Mouse (Mus musculus): ENCODE results near the gene Unc45a. TPM values are rescaled to one million over a fixed set of nuclear protein-coding genes. Genes with fewer than 3 reads are reported as not detected.
A peak's percentile ranks its signal among the peaks of the same experiment; 100 is the strongest.

Gene Unc45a
- polyA plus RNA-seq, 1 experiment from 2014 or later = 41.1 TPM

DNA sequence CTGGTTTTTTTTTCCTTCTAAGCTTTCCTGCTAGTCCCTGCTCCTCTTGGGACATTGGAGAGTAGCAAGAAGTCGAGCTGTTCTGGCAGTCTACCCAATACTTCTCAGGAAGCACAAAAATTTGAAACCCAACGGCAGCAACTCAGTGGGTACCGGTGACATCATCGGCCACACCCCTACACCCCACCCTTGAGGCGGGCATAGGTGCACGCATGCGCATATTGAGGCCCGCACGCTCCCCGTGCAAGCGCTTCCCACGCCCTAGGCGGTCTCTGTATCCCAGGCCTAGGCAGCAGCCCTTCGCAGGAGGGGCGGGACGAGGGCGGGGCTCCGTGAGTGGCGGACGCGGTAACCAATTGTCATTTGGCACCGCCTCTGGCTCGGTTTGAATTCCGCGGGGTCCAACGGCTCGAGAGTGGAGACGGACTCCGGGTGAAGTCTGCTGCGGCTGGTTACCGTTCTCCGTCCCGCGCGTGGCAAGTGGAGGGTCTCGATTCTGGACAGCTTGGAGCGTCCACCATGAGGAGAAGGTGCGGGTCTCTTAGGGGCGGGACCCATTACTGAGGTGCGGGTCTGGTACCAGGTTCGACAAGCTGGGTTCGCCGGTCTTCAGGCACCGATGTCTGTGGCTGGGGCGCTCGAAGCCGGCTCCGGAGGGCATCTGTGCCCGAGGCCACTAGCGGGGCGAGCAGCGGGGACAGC, 46.6 kb downstream of the Unc45a start, which contains the start of gene Prc1:
TSS of gene Prc1 (plus strand) at position 389 of the 702 bp plus-strand sequence.
- WGBS = under 1% methylated on average over 52 of the region's 52 CpGs
- Histone ChIP-seq H3K9me3 (replicated peaks) (no peaks in the 10 kb centered on the region), H3K27ac (peak within 1 kb of the TSS; percentile 91), H3K4me1 (peaks cover 31% of the 10 kb centered on the region), H3K27me3 (no peaks in the 10 kb centered on the region), H3K9ac (peak within 1 kb of the TSS; percentile 79), H3K4me2 (peak within 1 kb of the TSS; percentile 77), H3K4me3 (replicated peaks) (peak within 1 kb of the TSS; percentile 92), H3K36me3 (peaks cover 27% of the 10 kb centered on the region)
- ATAC-seq (replicated peaks; ENCODE audit: low FRiP score) = peak; percentile 99

DNA sequence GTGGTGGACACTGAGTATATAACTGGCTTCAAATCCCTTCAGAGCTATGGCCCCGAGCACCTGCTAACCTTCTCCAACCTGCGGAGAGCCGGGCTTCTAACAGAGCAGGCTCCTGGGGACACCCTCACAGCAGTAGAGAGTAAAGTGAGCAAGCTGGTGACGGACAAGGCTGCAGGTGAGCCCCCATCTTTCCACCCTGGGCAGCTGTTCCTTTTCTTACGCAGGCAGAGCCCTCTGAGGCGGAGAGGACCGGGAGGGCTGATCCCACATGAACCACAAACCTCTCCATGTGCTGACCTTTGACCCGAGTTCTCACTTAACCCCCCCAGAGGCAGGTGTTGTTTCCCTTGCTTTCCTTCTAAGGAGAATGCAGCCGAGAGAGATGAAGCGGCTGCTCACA, 53.1 kb downstream of the Unc45a start:
- 76% methylated on average over 10 of the region's 10 CpGs for WGBS
- H3K4me3 ChIP-seq (replicated peaks) = no peak overlapping the region
- H3K36me3 ChIP-seq = peaks cover 77% of the 10 kb centered on the region
- H3K4me1 ChIP-seq = no peaks in the 10 kb centered on the region
- no peak overlapping the region for H3K9ac ChIP-seq
- no peaks in the 10 kb centered on the region for H3K9me3 ChIP-seq (replicated peaks)
- no peak overlapping the region for H3K4me2 ChIP-seq
- H3K27me3 ChIP-seq = no peaks in the 10 kb centered on the region
- no peak for ATAC-seq (replicated peaks; ENCODE audit: low FRiP score)
- H3K27ac ChIP-seq = no peak overlapping the region

GRCm38 (mm10) chr7:80285725-80286124, 55.1 kb downstream of the Unc45a start:
- 91% methylated on average over 6 of the region's 6 CpGs for WGBS
- Histone ChIP-seq H3K9me3 (replicated peaks) (no peaks in the 10 kb centered on the region), H3K4me3 (replicated peaks) (no peak overlapping the region), H3K36me3 (peaks cover 87% of the 10 kb centered on the region), H3K27me3 (no peaks in the 10 kb centered on the region), H3K4me2 (no peak overlapping the region), H3K4me1 (no peaks in the 10 kb centered on the region), H3K9ac (no peak overlapping the region), H3K27ac (no peak overlapping the region)
- no peak for ATAC-seq (replicated peaks; ENCODE audit: low FRiP score)

DNA sequence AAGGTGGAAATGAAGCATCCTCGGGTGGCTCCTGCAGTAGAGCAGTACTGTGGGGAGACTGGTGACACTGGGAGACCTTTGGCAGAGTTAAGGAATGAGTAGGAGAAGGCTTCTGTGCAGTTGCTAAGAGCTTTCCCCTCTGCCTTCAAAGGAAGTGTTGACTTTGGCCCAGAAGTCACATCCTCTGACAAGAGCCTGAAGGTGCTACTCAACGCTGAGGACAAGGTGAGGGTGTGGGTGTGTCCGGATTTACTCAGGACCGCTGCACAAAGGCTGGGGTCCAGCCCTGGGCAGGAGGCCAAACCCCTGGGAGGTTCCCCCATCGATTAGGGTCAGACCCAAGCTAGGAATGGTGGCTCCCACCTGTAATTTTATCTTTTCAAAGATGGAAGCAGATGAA, 56.4 kb downstream of the Unc45a start:
- Histone ChIP-seq H3K4me2 (no peak overlapping the region), H3K27ac (no peak overlapping the region), H3K9me3 (replicated peaks) (no peaks in the 10 kb centered on the region), H3K36me3 (peaks cover 85% of the 10 kb centered on the region), H3K4me3 (replicated peaks) (no peak overlapping the region), H3K27me3 (no peaks in the 10 kb centered on the region), H3K9ac (no peak overlapping the region), H3K4me1 (no peaks in the 10 kb centered on the region)
- 91% methylated on average over 5 of the region's 5 CpGs for WGBS
- no peak for ATAC-seq (replicated peaks; ENCODE audit: low FRiP score)

- no peak overlapping the region for H3K4me2 ChIP-seq
- no peak overlapping the region for H3K27ac ChIP-seq
- H3K4me1 ChIP-seq = no peaks in the 10 kb centered on the region
- no peaks in the 10 kb centered on the region for H3K27me3 ChIP-seq
- ATAC-seq (replicated peaks; ENCODE audit: low FRiP score) = no peak
- H3K36me3 ChIP-seq = peaks cover 89% of the 10 kb centered on the region
- WGBS = 86% methylated on average over 3 of the region's 3 CpGs
- H3K9me3 ChIP-seq (replicated peaks) = no peaks in the 10 kb centered on the region
- H3K9ac ChIP-seq = no peak overlapping the region
- no peak overlapping the region for H3K4me3 ChIP-seq (replicated peaks)
These were observed 57.4 kb downstream of the Unc45a start for GRCm38 (mm10) chr7:80283226-80283918.

DNA sequence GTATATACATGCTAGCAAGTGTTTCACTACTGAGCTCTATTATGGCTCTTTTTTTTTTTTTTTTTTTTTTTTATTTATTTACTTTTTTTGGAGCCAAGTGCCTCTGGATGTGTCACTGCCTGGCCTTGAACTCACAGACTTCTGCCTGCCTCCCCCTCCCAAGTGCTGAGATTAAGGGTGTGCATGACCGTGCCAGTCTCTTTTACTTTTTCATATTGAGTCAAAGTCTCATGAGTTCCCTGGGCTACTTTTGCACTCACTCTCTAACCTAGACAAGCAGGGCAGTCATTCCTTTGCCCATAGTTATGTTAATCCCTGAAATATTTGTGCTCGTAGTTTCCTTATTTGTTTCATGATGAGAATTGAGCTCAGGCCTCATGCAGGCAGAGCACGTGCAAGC, 59.2 kb downstream of the Unc45a start:
- no peak overlapping the region for H3K4me3 ChIP-seq (replicated peaks)
- no peak for ATAC-seq (replicated peaks; ENCODE audit: low FRiP score)
- no peaks in the 10 kb centered on the region for H3K27me3 ChIP-seq
- H3K4me1 ChIP-seq = no peaks in the 10 kb centered on the region
- H3K27ac ChIP-seq = no peak overlapping the region
- no peak overlapping the region for H3K4me2 ChIP-seq
- no peaks in the 10 kb centered on the region for H3K9me3 ChIP-seq (replicated peaks)
- H3K9ac ChIP-seq = no peak overlapping the region
- WGBS = 89% methylated on average over 3 of the region's 3 CpGs
- peaks cover 89% of the 10 kb centered on the region for H3K36me3 ChIP-seq

DNA sequence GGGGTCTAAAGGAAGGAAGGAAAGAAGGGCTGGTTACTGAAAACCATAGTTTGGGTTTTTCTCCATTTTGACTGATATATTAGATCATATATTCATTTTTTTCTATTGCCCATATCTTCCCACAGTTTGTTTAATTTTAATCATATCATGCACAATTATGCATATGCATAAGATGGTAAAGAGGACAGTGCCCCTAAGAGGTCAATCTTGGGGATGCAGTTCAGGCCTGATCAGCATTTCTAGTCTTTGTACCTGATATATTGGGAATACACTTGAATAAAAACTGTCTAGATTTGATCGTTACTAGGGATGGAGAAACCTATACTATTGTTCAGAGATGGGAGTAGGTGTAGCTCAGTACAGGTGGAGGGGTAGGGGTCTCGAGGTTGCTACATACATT, 59.8 kb downstream of the Unc45a start:
- Histone ChIP-seq H3K4me3 (replicated peaks) (no peak overlapping the region), H3K9me3 (replicated peaks) (no peaks in the 10 kb centered on the region), H3K27me3 (no peaks in the 10 kb centered on the region), H3K36me3 (peaks cover 89% of the 10 kb centered on the region), H3K4me1 (no peaks in the 10 kb centered on the region), H3K4me2 (no peak overlapping the region), H3K27ac (no peak overlapping the region), H3K9ac (no peak overlapping the region)
- 88% methylated on average over 2 of the region's 2 CpGs for WGBS
- ATAC-seq (replicated peaks; ENCODE audit: low FRiP score) = no peak

- Histone ChIP-seq H3K9me3 (replicated peaks) (peaks cover 3% of the 10 kb centered on the region; the same call in 1 of the 2 replicates), H3K27ac (no peak overlapping the region), H3K9ac (no peak overlapping the region), H3K27me3 (no peaks in the 10 kb centered on the region), H3K36me3 (peaks cover 87% of the 10 kb centered on the region), H3K4me1 (no peaks in the 10 kb centered on the region), H3K4me2 (no peak overlapping the region), H3K4me3 (replicated peaks) (no peak overlapping the region)
- no peak for ATAC-seq (replicated peaks; ENCODE audit: low FRiP score)
- WGBS = 80% methylated on average over 10 of the region's 10 CpGs
These were observed 60.8 kb downstream of the Unc45a start for GRCm38 (mm10) chr7:80280032-80280431.

- H3K9me3 ChIP-seq (replicated peaks) = peaks cover 12% of the 10 kb centered on the region
- H3K9ac ChIP-seq = no peak overlapping the region
- WGBS = 94% methylated on average over 4 of the region's 4 CpGs
- no peak overlapping the region for H3K4me2 ChIP-seq
- no peak overlapping the region for H3K27ac ChIP-seq
- peaks cover 79% of the 10 kb centered on the region for H3K36me3 ChIP-seq
- H3K4me3 ChIP-seq (replicated peaks) = no peak overlapping the region
- H3K4me1 ChIP-seq = no peaks in the 10 kb centered on the region
- no peaks in the 10 kb centered on the region for H3K27me3 ChIP-seq
- no peak for ATAC-seq (replicated peaks; ENCODE audit: low FRiP score)
These were observed 64.4 kb downstream of the Unc45a start for GRCm38 (mm10) chr7:80276374-80276773.

Other genes with a start within 250 kb of the Unc45a start
- gene Idh2, start 225.6 kb downstream of the Unc45a start, polyA plus RNA-seq (2015; fragmentation: Nextera tagmentation; extraction: Ambion mirVana) = 633 and 674 TPM in 2 replicates
- gene Sema4b, start 154.2 kb downstream of the Unc45a start, polyA plus RNA-seq (2015; fragmentation: Nextera tagmentation; extraction: Ambion mirVana) = 17.1 and 21.9 TPM in 2 replicates
- 108 and 122 TPM in 2 replicates for gene Cib1, start 108.2 kb downstream of the Unc45a start, polyA plus RNA-seq (2015; fragmentation: Nextera tagmentation; extraction: Ambion mirVana)
- gene Gdpgp1, start 108.1 kb downstream of the Unc45a start, polyA plus RNA-seq (2015; fragmentation: Nextera tagmentation; extraction: Ambion mirVana) = 3.5 and 3.9 TPM in 2 replicates
- gene Ttll13, start 94.6 kb downstream of the Unc45a start, polyA plus RNA-seq (2015; fragmentation: Nextera tagmentation; extraction: Ambion mirVana) = 1.2 and 2.1 TPM in 2 replicates
- gene Ngrn, start 79.8 kb downstream of the Unc45a start, polyA plus RNA-seq (2015; fragmentation: Nextera tagmentation; extraction: Ambion mirVana) = 47.5 and 48.3 TPM in 2 replicates
- gene Vps33b, start 71.4 kb downstream of the Unc45a start, polyA plus RNA-seq (2015; fragmentation: Nextera tagmentation; extraction: Ambion mirVana) = 14.6 and 15.4 TPM in 2 replicates
- 137 and 150 TPM in 2 replicates for gene Prc1, start 46.6 kb downstream of the Unc45a start, polyA plus RNA-seq (2015; fragmentation: Nextera tagmentation; extraction: Ambion mirVana)
- gene Rccd1, start 16.6 kb downstream of the Unc45a start, polyA plus RNA-seq (2015; fragmentation: Nextera tagmentation; extraction: Ambion mirVana) = 9.5 and 12.3 TPM in 2 replicates
- 18.9 and 21.1 TPM in 2 replicates for gene Hddc3, start 2.1 kb upstream of the Unc45a start, polyA plus RNA-seq (2015; fragmentation: Nextera tagmentation; extraction: Ambion mirVana)
- 16.2 and 20.8 TPM in 2 replicates for gene Man2a2, start 30.4 kb upstream of the Unc45a start, polyA plus RNA-seq (2015; fragmentation: Nextera tagmentation; extraction: Ambion mirVana)
- 14.9 and 18.5 TPM in 2 replicates for gene Fes, start 46.9 kb upstream of the Unc45a start, polyA plus RNA-seq (2015; fragmentation: Nextera tagmentation; extraction: Ambion mirVana)
- 12.9 and 13.5 TPM in 2 replicates for gene Furin, start 64.4 kb upstream of the Unc45a start, polyA plus RNA-seq (2015; fragmentation: Nextera tagmentation; extraction: Ambion mirVana)
- gene Blm, start 194.1 kb upstream of the Unc45a start, polyA plus RNA-seq (2015; fragmentation: Nextera tagmentation; extraction: Ambion mirVana) = 26.8 and 27.1 TPM in 2 replicates